Mouse (Mus musculus): ENCODE measurements at regions not wholly inside any gene's neighbourhood (a gene's known extent, or its start where the extent isn't known, plus 50 kb on each side); places are given as distances from the start of the nearest gene placed in this dataset.

DNA sequence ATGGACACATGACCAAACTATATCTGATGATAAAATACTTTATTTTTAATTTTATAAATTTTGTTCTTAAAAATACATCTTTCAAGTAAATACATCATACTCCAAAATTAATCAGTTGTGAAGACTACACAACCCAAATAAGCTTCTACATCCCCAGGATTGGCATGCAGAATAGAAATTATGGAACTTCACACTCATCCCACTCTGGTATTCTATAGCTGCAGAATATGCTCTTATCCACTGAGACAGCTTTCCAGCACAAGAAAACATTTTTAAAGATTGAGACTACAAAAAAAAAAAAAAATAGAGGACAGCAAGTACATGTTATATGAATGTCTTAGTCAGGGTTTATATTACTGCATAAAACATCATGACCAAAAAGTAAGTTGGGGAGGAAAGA lies 94.4 kb downstream of the Gm11232 start:
- no peak for DNase-seq (ENCODE audit: low spot score in 2 of 2)

DNA sequence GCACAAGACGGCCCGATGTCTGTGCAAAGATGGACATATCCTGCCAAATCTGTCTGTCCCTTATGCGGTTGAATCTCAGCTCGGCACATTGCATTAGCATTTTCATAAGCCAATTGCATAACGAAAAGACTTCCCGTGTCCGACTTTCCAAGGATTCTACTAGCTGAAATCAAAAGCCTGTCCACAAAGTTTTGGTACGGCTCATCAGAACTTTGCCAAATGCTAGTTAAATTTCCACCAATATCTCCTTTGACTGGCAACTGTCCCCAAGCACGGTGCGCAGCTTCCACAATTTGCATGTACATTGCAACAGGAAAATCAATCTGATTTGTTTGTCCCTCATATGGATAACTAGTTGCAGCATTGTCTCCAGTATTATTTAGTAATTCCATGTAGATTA lies 117.2 kb downstream of the Gm11232 start:
- no peak for DNase-seq (ENCODE audit: low spot score in 2 of 2)

DNA sequence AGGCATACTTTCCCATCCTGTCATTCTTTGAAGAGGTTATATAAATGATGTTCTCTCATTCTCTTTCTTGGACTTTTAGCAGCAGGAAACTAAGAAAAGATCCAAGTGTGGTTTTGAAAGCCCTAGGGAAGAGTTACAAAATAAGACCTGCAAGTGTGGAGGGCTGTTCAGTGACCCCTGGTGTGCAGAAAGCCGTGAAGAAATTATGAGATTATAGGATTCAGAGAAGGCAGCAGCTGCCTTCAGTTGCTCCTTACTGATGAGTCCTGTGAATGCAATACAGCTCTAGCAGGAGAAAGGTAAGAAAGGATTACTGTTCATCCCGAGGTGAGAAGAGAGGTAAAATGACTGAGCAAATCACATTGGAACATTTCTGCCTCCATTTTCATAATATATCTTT lies 130.7 kb downstream of the Gm11232 start:
- DNase-seq (ENCODE audit: low spot score in 2 of 2), result no peak

DNA sequence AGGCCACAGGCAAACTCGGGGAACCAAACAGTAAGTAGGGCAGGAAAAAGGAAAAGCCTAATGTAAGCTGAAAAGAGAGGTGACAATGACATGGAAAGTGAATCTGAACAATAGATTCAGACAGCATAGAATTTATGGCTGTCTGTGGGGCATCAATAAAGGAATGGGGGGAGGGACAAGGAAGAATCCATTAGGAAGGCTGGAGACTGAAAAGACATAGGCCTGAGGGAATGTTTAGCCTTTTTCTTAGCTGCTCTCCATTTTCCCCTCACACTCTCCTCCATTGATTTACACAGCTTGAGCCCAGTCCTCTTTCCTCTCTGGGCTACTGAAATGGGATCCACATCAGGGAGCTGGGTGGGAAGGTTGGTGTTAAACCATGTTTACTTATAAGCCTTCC lies 131.1 kb downstream of the Gm11232 start:
- no peak for DNase-seq (ENCODE audit: low spot score in 2 of 2)

DNA sequence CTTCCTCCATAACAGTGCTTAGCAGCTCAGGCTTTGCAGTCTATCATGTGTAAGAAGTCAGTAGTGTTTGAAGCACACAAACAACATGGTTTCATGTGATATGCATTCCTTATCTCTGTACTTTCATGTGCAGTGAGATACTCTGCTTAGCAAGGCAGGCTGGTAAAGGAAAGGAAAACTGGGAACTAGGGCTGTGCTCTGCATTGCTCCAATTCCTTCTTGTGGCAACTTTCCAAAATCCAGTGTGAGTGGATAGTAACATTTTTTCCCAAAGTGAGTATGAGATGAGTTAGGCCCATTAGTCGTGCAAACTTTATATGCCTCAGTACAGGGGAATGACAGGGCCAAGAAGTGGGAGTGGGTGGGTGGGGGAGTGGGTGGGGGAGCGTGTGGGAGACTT lies 133.0 kb downstream of the Gm11232 start:
- no peak for DNase-seq (ENCODE audit: low spot score in 2 of 2)

DNA sequence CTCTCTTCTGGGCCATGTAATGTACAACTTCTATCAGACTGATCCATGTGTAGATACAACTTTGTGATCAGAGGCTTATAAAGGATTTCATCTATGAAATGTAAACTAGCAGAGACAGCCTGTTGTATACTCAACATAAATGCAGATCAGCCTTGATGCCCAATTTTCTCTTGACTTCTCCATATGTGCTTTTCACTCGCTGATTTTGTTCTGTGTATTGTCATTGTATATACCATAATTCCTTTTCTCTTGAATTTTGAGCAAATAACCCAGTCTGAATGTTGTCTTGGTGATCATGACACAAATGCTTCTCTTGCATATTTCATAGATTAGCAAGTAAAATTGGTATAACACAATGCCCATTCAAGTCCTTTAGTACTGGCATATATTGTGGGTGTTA lies 144.0 kb downstream of the Gm11232 start:
- no peak for DNase-seq (ENCODE audit: low spot score in 2 of 2)

DNA sequence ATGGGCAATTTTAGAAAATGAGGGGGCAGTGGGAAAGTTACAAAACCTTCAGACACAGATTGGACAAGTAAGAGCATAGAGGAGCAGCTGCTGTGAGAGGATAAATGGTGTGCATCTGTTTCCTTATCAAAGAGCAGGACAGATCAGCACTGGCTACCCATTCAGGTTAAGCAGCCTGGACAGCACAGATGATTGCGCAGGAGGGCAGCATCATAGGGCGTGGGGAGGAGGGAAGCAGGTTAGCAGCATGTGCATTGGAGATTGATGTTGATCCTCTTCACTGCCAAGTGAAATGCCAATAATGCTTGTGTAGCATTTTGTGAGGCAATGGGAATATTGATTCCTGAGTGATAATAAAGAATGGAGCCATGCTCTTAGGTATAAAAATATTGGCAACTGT lies 171.9 kb downstream of the Gm11232 start:
- no peak for DNase-seq (ENCODE audit: low spot score in 2 of 2)

DNA sequence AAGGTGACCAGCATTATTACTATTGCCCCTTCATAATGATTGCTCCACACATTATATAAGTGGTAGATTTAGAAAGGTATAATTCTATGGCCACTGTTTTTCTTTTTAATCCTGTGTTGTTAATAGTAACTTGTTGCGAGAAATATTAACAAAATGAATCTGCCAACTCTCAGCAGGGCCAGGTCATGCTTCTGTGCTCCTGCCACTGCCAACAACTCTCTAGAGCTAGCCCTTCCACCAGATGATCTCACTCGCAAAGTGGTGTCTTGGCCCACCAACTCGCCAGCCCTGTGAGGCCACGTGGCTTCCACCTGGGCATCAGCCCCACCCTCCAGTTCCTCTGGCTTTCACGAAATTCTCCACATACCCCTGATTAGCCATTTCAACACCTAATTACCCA lies 197.1 kb downstream of the Gm11232 start:
- no peak for DNase-seq (ENCODE audit: low spot score in 2 of 2)

DNA sequence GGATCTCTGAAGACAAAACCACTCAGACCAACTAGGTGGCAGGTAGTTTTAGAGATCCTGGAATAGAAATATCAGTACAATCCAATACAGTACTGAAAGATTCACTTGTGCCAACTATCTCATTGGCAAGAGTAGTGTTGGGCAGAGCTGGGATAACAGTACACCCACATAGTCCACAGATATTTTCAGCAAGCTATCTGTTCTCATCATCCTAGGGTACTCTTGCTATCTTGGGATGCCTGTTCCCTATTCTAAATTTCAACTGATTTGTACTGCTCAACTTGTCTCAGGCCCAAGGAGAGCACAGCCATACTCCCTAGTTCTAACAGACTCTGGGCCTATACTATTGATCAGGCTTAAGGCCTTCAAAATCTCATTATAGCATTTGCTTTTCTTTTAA lies 218.6 kb downstream of the Gm11232 start:
- no peak for DNase-seq (ENCODE audit: low spot score in 2 of 2)

DNA sequence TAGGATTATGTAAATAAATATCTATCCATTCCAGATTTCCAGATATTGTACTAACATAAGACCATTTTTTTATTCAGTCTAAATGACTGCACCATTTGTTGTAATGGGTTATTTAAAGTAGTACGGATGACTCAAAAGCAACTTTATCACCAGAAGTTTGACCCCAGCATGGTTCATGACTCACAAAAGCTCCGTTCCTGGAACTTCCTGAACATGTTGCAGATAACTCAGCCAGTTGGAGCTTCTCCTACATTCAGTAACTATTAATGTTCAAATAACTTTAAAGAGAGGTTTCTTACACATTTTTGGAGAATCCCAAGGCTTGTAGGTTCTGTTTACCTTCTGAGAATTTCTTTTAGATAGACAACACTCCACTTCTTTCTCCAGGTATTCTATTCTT lies 219.8 kb downstream of the Gm11232 start:
- no peak for DNase-seq (ENCODE audit: low spot score in 2 of 2)

DNA sequence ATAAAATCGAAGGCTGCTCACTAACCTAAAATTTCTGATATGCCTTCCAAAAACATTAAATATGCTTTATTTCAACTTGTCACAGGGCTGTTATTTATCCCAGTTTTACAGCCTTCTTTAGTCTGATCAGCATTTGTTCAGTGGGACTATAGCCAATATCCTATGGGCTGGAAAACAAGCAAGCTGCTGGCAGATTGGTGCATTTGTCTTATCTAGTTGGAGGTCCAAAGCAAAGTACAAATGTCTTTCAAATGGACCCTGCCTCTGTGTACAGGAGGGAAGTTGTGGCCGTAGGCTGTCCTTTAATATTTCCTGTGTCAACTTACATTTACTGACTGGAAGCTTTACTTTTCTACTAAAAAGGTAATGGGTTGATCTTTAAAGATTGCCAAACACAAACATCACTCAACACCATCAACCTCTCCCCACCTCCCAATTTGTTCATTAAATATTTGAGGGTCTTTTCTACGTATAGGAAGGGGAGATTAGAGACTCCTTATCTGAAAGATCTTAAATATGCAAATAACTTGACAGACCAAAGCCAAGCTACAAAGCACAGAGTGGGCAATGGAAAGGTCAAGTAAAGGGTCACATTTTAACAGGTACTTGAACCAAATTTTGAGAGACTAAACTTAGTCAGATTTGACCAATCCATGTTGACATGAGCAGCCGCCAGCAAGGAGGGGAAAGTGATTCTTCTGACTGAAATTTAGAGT lies 233.4 kb downstream of the Gm11232 start:
- DNase-seq (ENCODE audit: low spot score in 2 of 2), result no peak

DNA sequence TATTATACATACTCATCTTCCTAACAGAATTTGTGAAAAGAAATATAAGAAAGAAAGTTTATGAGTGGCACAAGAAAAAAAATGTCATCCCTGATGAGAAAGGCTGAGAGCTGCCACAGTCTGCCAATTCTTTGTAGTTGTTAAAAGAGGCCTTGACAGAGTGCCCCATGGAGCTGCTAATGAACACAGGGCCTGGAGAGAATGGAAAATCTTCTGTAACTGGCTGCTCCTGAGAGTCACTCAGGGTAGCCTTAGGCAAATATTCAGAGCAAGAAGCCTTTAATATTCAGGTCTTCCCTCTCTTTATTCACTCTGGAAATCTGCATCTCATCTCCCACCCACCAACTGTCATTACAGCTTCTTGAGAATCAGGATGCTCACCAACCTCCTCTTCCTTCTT lies 237.0 kb downstream of the Gm11232 start:
- DNase-seq (ENCODE audit: low spot score in 2 of 2), result no peak

DNA sequence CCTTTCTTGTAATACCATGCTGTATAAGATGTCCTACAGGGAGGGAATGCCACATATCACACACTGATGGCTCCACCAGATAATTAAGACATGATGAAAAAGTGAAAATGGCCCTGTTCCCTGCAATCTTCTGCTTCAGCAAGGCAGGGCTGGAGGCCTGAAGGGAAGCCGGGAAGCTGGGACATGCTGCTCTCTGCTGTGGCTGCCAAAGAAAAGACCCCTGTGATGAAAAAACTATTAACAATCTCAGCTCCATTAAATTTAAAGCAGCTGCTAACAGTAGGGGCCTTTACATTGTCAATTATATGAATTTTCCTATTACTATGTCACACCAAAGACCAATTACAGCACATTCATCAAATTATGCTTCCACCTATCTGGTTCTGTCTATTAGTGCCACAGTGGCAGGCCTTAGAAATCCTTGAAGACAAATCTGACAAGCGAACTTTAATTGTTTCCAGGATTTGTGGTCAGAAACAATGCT lies 239.8 kb downstream of the Gm11232 start:
- DNase-seq (ENCODE audit: low spot score in 2 of 2), result no peak

DNA sequence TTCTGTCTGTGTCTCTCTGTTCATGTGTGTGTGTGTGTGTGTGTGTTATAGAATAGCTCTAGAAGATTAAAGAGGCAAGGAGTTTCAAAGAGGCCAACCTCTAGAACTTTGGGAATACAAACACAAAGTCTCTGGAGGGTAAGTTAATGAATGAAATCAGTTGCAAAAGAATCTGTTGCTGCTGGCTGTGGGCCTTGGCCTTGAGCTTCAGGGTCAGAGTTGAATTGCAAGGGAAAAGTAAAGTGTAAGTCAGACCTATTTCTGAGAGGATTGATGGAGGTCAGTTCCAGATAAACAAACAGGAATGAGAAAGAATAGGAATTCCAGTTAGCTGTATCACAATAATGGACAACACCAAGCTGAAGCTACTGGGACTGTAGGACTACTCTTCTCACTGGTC lies 250.9 kb downstream of the Gm11232 start:
- DNase-seq (ENCODE audit: low spot score in 2 of 2), result no peak

DNA sequence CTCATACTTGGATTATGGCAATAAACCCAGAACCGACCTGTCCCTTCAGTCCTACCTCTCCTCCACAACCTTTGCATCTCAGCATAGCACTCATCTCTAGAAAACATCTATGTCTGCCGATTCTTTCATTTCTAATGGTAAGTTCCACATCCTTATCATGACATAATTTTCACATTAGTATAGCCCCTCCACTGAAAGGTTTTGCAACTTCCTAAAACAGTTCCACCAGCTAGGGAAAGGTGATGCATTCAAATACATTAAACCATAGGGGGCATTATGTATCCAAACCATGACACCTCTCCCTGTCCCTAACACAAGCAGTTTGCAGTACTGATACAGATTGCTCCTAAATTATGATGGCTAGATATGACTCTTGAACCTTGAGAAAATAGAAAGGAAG lies 268.0 kb downstream of the Gm11232 start:
- DNase-seq (ENCODE audit: low spot score in 2 of 2), result no peak

DNA sequence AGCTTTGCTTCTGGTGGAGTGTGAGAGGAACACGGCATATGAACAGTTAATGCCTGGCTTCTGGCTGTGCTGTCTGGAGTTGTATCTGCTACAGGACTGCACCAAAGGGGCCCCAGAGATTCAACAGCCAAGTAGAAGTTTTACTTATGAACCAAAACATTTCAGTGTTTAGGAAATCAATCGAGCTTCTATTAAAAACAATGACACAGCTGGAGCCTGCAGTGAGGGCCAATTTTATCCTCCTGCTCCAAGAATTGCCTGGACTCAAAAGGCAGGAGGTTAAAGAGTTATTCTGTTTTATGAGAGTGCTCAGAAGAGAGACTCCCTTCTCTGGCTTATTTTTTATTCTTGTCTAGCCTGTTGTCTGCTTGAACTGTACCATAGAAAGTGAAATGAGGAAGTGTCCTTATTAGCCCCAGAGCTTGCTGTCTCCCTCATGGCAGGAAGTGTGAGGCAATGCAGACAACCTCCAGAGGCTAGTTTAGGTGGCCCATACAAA lies 269.1 kb downstream of the Gm11232 start:
- DNase-seq (ENCODE audit: low spot score in 2 of 2), result peak in 1 of 2 experiments; percentile 42

DNA sequence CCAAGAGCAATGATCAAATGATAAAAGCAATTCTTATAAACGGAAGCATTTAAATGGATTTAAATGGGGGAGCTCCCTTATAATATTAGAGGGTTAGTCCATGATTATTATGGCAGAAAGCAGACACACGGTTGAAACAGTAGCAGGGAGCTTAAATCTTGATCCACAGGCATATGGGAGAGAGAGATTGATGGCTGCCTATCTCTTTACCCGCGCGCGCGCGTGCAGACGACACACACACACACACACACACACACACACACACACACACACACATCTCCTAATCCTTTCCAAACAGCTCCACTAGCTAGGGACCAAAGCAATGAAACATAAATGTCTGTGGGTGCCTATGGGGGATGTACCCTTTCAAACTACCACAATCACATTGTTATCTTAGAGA lies 269.7 kb downstream of the Gm11232 start:
- DNase-seq (ENCODE audit: low spot score in 2 of 2), result no peak

DNA sequence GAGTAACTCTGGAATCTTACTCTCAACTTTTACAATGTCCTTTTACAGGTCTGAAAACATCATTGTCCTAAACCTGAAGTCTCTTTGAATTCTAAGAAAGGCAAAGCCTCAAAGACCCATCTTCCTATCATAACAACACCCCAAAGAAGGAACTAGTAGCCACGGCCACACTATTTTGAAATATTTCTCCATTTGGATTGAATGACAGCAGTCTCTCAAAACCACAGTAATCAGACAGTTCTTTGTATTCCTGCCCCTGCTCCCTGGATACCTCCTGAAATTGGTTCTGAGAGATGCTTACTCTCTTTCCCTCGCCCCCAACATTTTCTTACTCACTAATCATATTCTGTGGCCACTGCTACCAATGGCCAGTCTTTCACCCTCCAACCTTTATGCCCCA lies 276.8 kb downstream of the Gm11232 start:
- DNase-seq (ENCODE audit: low spot score in 2 of 2), result no peak

DNA sequence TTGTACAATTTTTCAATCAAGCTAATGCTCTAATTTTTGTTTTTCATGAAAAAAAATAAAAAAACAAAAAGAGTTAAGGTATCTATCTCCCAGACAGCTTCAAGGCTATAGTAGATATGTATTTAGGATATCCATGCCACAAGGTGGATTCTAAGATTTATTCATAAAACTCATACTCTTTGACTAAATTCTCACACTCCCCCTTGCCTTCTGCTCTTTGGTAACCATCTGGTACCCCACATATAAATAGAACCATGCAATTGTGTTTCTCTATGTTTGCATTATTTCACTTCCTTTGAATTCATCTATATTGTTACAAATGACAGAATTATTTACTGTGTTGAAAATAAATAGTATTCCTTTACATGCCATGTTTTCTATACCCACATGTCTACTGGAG lies 287.2 kb downstream of the Gm11232 start:
- DNase-seq (ENCODE audit: low spot score in 2 of 2), result no peak

DNA sequence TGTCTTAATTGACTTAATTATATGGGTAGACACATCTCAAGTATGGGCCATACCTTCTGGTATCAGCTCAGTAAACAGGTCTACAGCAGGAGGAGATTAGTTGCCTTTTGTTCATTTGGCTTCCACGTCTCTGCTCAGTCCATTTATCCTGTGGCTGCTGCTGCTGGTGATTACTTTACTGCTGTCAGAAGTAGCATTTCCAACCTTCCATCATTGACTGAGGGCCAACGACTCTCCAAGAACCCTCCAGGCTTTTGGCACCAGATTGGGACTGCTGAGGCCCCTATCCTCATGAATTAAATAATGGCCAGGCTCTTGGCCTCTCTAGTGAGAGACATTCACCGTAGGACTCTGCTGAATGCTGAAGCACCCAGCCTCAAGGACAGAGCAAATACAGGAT lies 303.0 kb downstream of the Gm11232 start:
- DNase-seq (ENCODE audit: low spot score in 2 of 2), result no peak

DNA sequence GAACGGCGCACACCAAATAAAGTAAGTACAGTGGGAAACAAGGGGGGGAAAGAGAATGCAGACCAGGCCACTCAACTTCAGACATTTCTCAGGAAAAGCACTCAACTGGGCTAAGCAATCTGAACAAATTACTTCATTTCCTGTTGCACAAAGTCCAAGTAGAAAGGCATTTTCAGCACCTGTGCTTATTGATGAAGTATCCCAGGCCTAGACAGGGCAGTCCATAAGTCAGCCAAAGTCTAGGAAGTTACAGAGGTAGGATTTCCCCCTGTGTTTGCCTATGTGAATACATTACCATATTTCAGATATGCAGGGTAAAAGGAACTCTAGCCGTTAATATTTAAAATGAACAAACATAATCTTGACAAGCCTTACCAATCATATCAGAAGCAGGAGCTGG lies 304.3 kb downstream of the Gm11232 start:
- no peak for DNase-seq (ENCODE audit: low spot score in 2 of 2)

DNA sequence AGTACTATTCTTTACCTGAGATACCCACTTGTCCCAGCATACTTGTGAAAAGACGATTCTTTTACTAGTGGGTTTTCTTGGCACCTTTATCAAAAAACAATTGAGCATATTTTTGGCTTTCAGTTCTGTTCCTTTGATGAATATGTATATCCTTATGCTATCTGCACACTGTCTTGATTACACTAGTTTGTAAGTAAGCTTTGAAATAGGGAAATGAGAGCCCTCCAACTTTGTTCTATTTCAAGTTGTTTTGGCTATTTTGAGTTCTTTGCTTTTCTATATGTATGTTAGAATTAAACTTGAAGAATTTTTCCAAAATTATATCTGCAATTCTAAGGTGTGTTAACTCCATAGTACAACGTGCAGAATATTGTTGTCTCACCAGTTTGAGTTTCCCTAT lies 311.3 kb downstream of the Gm11232 start:
- DNase-seq (ENCODE audit: low spot score in 2 of 2), result no peak

DNA sequence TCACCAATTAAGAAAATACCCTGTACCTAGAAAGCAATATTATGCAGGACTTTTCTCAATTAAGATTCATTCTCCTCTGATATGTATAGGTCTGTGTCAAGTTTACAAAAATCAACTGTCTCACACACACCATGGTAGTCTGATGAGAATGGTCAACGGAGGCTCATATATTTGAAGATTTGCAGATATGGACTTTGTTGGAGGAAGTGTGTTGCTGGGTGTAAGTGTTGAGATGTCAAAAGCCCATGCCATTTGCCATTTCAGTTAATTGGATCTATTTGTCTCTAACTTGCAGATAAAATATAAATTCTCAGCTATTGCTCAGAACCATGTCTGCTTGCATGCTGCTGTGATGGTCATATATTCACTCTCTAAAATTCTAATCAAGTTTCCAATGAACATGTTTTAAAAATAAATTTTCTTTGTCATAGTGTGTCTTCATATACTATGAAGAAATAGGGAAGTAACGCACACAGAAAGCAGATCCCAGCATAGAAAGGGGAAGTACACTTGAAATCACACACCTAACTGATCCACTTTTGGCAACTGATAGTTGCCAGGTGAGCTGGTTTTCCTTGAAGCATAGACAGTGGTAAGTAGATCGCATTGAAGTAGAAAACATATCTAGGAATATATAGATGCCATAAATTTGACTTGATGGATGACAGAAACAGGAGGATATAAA lies 326.4 kb downstream of the Gm11232 start:
- DNase-seq (ENCODE audit: low spot score in 2 of 2), result no peak
